Mouse (Mus musculus): Measurements from ENCODE around the gene Acsf2. TPM values are rescaled to one million over a fixed set of nuclear protein-coding genes. Genes with fewer than 3 reads are reported as not detected.

The Acsf2 gene
- total RNA-seq (2012; rRNA removed) (2.8 and 3.3 TPM in 2 replicates), polyA plus RNA-seq (2012; ENCODE audit: insufficient read depth in 1 of 2, insufficient read length in 2 of 2, low read depth in 1 of 2, low replicate concordance in 2 of 2, missing spikeins in 1 of 2) (10 to 100 TPM in 1 of 2 experiments, not detected in 1; 13.1 TPM)

DNA sequence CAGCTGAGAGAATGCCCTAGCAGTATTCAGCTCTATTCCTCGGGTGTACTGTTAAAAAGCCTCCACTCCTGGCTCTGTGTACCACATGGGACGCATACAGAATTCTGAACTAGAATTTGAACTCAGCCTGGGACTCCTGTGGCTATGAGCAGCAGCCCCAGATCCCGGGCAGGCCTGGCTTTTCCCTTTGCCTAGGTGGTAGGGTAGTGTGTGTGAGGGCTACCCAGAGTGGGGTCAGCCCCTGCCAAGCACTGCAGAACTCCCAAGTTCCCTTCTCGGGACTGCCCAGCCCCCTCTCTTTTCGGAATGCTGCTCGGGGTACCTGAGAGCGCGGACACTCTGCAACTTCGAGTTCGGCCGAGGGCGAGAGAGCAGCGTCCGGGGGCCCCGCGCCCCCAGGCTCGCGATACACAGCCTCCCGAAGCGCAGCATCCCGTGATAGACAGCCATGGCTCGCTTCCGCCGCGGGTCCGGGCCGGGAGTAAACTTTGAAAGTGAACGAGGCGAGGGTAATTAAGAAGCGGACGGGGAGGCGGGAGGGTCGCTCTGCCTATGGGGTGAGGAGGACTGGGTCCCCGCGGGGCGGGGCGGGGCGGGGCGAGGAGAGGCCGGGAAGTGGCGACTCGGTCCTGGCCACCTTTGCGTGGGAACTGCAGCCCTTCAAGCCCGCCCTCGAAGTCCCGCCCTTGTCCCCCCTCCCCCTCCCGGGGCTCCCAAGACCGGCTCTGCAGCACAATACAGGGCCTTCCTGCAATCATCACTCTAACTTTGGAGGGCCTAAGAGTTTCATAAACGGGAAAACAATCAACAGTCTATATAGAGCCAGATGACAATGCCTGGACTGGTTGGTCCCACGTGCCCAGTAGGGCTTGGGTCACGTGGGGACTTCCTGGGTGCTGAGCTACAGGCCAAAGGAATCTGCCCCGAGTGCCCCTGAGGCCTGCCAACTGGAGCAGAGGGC is at the start of gene Acsf2:
Gene Acsf2 (minus strand): TSS at position 551 of the 961 bp plus-strand sequence.
- Histone ChIP-seq H3K9me3 (replicated peaks; ENCODE audit: insufficient read depth, low read length) (no peaks in the 10 kb centered on the region), H3K36me3 (ENCODE audit: control insufficient read depth in 1 of 2, insufficient read depth in 2 of 2, low read length in 2 of 2) (peaks cover 0 to 6% of the 10 kb centered on the region in 2 experiments; a peak in 1 of 4 replicates), H3K9ac (ENCODE audit: control insufficient read depth, low read depth, low read length, poor library complexity, severe bottlenecking) (peak within 1 kb of the TSS; percentile 65), H3K4me3 (ENCODE audit: control insufficient read depth in 1 of 2, insufficient read depth in 1 of 2, low read depth in 2 of 2, low read length in 2 of 2) (peak within 1 kb of the TSS; percentile 63 to 89), H3K4me1 (ENCODE audit: control insufficient read depth in 1 of 2, insufficient read depth in 2 of 2, low read length in 2 of 2) (peaks cover 3 to 9% of the 10 kb centered on the region in 2 experiments; a peak in 3 of 4 replicates), H3K27me3 (ENCODE audit: control insufficient read depth in 1 of 2, insufficient read depth in 2 of 2, low read length in 2 of 2) (no peaks in the 10 kb centered on the region), H3K79me2 (ENCODE audit: control insufficient read depth, insufficient read depth, low read length, poor library complexity) (no peaks in the 10 kb centered on the region; the same call in 1 of the 2 replicates), H3K27ac (ENCODE audit: control insufficient read depth, low read depth, low read length) (0 out of 2 replicates have a peak within 1 kb of the TSS, but pooled peaks have one; percentile 6)
- DNase-seq (ENCODE audit: low read depth, low spot score) = peak; percentile 90
- TF ChIP-seq USF2 (IDR thresholded peaks at IDR 0.05; ENCODE audit: borderline replicate concordance in 1 of 2, insufficient read depth in 1 of 2, low read depth in 1 of 2, low read length in 2 of 2) (peak in 1 of 2 experiments; percentile 72; a peak in 2 of 4 replicates), SIN3A (IDR thresholded peaks at IDR 0.05; ENCODE audit: low read length) (peak; percentile 26; the same call in 1 of the 2 replicates), GABPA (IDR thresholded peaks at IDR 0.05; ENCODE audit: low read depth, low read length) (0 out of 2 replicates have a peak, but pooled peaks have one; percentile 15), TBP (IDR thresholded peaks at IDR 0.05; ENCODE audit: low read depth, low read length) (peak; percentile 49; the same call in 1 of the 2 replicates), MAZ (IDR thresholded peaks at IDR 0.05; ENCODE audit: low read depth, low read length) (no peak), ELF1 (IDR thresholded peaks at IDR 0.05; ENCODE audit: low read depth, low read length) (peak; percentile 28; the same call in 1 of the 2 replicates), MAX (IDR thresholded peaks at IDR 0.05; ENCODE audit: low read length) (peak; percentile 90), POLR2AphosphoS5 (IDR thresholded peaks at IDR 0.05; ENCODE audit: borderline replicate concordance, low read depth, low read length) (no peak), POLR2AphosphoS2 (IDR thresholded peaks at IDR 0.05; ENCODE audit: low read length) (0 out of 2 replicates have a peak, but pooled peaks have one; percentile 26), MYC (IDR thresholded peaks at IDR 0.05; ENCODE audit: low read depth, low read length) (0 out of 2 replicates have a peak, but pooled peaks have one; percentile 44), USF1 (IDR thresholded peaks at IDR 0.05; ENCODE audit: low read depth, low read length) (peak; percentile 93), ZKSCAN1 (IDR thresholded peaks at IDR 0.05; ENCODE audit: low read depth, low read length) (no peak), ETS1 (IDR thresholded peaks at IDR 0.05; ENCODE audit: low read depth, low read length) (no peak), HCFC1 (IDR thresholded peaks at IDR 0.05; ENCODE audit: low read depth, low read length) (peak; percentile 48; the same call in 1 of the 2 replicates), KAT2A (conservative IDR thresholded peaks at IDR 0.05; ENCODE audit: low read depth, low read length) (no peak), ZC3H11A (IDR thresholded peaks at IDR 0.05; ENCODE audit: low read depth, low read length) (no peak), ZMIZ1 (IDR thresholded peaks at IDR 0.05; ENCODE audit: low read depth, low read length) (0 out of 2 replicates have a peak, but pooled peaks have one; percentile 16), JUND (IDR thresholded peaks at IDR 0.05; ENCODE audit: low read depth, low read length) (no peak), EP300 (IDR thresholded peaks at IDR 0.05; ENCODE audit: low read depth in 1 of 2, low read length in 2 of 2) (no peak), BHLHE40 (IDR thresholded peaks at IDR 0.05; ENCODE audit: borderline replicate concordance, low read depth, low read length) (peak; percentile 39; the same call in 1 of the 2 replicates), CHD2 (IDR thresholded peaks at IDR 0.05; ENCODE audit: low read length) (no peak; the same call in 1 of the 2 replicates), POLR2A (IDR thresholded peaks at IDR 0.05; ENCODE audit: control insufficient read depth in 1 of 2, insufficient read depth in 1 of 2, low read depth in 1 of 2, low read length in 2 of 2, poor library complexity in 1 of 2) (peak; percentile 48 to 55; a peak in 2 of 4 replicates), CHD1 (IDR thresholded peaks at IDR 0.05; ENCODE audit: low read depth, low read length) (no peak), RAD21 (IDR thresholded peaks at IDR 0.05; ENCODE audit: low read depth, low read length) (no peak), NELFE (IDR thresholded peaks at IDR 0.05; ENCODE audit: low read depth, low read length) (peak; percentile 43; the same call in 1 of the 2 replicates)
